Mouse (Mus musculus) C2C12 (cell line): ENCODE results near the gene Atrip. TPM values are rescaled to one million over a fixed set of nuclear protein-coding genes. Genes with fewer than 3 reads are reported as not detected.
A peak's percentile ranks its signal among the peaks of the same experiment; 100 is the strongest.

ENCODE experiments used
- H3K27me3 ChIP-seq: one replicate; pipeline ENCODE4 v1.6.1; 2011; ENCODE audit not compliant: control insufficient read depth, insufficient read depth, insufficient read length
- H3K36me3 ChIP-seq: one replicate; pipeline ENCODE4 v1.6.1; 2011; ENCODE audit not compliant: control insufficient read depth, insufficient read depth
- H3K4me3 ChIP-seq: one replicate; pipeline ENCODE4 v1.5.1; 2011; ENCODE audit warnings: mild to moderate bottlenecking, control low read depth; ENCODE audit not compliant: poor library complexity, insufficient read depth, severe bottlenecking
- H3K79me2 ChIP-seq: one replicate; pipeline ENCODE4 v1.6.1; 2011; ENCODE audit not compliant: control insufficient read depth, insufficient read depth
- H3K79me3 ChIP-seq: one replicate; pipeline ENCODE4 v1.6.1; 2011; ENCODE audit warnings: low read depth, control low read depth
- H3ac ChIP-seq: one replicate; pipeline ENCODE3; 2011; ENCODE audit warnings: low read depth; ENCODE audit not compliant: control insufficient read depth, insufficient read length
- CEBPB ChIP-seq: IDR thresholded peaks from one replicate; pipeline ENCODE4 v1.6.1; 2011; ENCODE audit warnings: low read depth, mild to moderate bottlenecking, control low read depth, moderate library complexity
- CTCF ChIP-seq: IDR thresholded peaks from one replicate; pipeline ENCODE4 v1.5.1; 2011; ENCODE audit not compliant: control insufficient read depth, insufficient read depth, insufficient read length
- FOSL1 ChIP-seq: IDR thresholded peaks from one replicate; pipeline ENCODE4 v1.8.0; 2011; ENCODE audit warnings: mild to moderate bottlenecking, low read length; ENCODE audit not compliant: poor library complexity, insufficient read depth, severe bottlenecking
- MAX ChIP-seq: IDR thresholded peaks from one replicate; pipeline ENCODE4 v1.6.1; 2011; ENCODE audit warnings: mild to moderate bottlenecking, control low read depth
- MYOD1 ChIP-seq: IDR thresholded peaks from one replicate; pipeline ENCODE4 v1.6.1; 2011; ENCODE audit warnings: low read depth; ENCODE audit not compliant: control insufficient read depth, insufficient read length
- MYOG ChIP-seq: IDR thresholded peaks from one replicate; pipeline ENCODE4 v1.6.1; 2011; ENCODE audit not compliant: control insufficient read depth, insufficient read length; ENCODE audit errors: extremely low read depth
- USF1 ChIP-seq: IDR thresholded peaks from one replicate; pipeline ENCODE4 v1.6.1; 2011; ENCODE audit warnings: low read depth, mild to moderate bottlenecking, control low read depth, moderate library complexity
- polyA plus RNA-seq: library from polyadenylated mRNA; unstranded; fragments of >200 nt; fragmentation: generic; extraction: Trizol; gene quantifications from one replicate; pipeline ENCODE4 v1.2.1, GENCODE M21; 2012; ENCODE audit warnings: missing spikeins

The Atrip gene
- polyA plus RNA-seq, 1 experiment: 11.4 TPM

DNA sequence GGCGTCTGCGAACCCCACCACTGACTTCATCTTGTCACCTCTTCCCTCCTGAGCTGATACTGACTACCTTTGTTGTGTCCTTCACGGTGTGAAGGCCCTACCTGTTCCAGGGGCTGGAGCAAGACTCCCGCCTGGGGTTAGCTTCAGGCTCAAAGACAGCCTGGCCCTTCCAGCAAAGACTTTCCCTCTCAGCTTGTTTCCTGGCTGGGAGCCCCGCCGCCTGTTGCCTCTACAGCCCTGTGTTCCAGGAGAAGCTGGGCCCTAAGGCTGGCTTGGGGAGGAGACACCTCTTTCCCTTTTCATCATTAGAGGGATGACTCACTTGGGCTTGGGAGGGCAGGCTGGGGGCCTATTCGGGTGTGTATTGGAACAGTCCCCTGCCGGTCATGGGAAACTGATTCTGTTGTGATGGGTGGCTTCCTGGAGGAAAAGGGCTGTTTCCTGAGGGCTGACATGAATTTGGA, 35.0 kb downstream of the Atrip start:
- Histone ChIP-seq H3K79me3 (peaks cover 5% of the 10 kb centered on the region), H3K4me3 (peak overlapping the region; percentile 57), H3K27me3 (no peaks in the 10 kb centered on the region), H3K79me2 (peaks cover 33% of the 10 kb centered on the region), H3K36me3 (no peaks in the 10 kb centered on the region), H3ac (peak overlapping the region; percentile 57)
- TF ChIP-seq USF1 (no peak), MYOD1 (no peak), MYOG (no peak)

DNA sequence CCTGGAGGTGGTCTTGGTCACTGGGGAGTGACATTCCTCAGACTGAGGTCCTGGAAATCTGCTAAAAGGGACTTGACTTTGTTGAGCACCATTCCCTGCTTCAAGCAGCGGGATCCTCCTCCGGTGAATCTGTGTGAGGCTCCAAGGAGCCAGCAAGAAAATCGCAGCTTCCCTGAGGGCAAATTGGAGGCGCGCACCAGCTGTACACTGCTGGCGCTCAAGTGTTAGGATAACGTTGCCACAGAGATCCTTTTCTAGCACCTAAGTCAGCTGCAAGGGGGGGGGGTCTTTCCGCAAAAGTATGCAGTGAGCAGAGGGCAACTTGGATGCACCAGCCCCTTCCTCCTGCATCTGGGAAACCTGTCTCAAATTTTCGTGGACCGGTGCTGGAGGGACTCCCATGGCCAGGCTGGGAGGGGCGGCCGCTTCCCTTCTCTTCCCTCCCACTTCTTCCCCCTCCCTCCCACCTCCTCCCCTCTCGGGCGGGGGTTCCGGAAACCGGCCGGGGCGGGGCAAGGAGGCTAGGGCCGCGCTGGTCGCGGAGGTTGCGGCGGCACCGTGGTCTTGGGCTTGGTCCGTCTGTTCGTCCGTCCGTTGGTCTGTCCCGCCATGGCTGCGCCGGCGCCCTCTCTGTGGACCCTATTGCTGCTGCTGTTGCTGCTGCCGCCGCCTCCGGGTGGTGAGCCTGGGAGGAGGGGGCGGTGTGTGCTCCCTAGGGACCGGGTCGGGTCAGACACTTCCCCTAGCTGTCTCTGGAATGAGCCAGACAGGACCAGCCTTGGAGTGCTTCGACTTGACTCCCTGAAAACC, 35.6 kb downstream of the Atrip start, which contains the start of gene Shisa5:
Gene Shisa5, plus strand, starts transcription at position 480 of the 810 bp plus-strand sequence.
- TF ChIP-seq CTCF (no peak), FOSL1 (no peak), MYOD1 (no peak), MAX (no peak), MYOG (no peak), USF1 (no peak), CEBPB (no peak)
- no peaks in the 10 kb centered on the region for H3K36me3 ChIP-seq
- no peaks in the 10 kb centered on the region for H3K27me3 ChIP-seq
- H3ac ChIP-seq: peak within 1 kb of the TSS; percentile 57
- peaks cover 5% of the 10 kb centered on the region for H3K79me3 ChIP-seq
- peaks cover 33% of the 10 kb centered on the region for H3K79me2 ChIP-seq
- H3K4me3 ChIP-seq: peak within 1 kb of the TSS; percentile 57

DNA sequence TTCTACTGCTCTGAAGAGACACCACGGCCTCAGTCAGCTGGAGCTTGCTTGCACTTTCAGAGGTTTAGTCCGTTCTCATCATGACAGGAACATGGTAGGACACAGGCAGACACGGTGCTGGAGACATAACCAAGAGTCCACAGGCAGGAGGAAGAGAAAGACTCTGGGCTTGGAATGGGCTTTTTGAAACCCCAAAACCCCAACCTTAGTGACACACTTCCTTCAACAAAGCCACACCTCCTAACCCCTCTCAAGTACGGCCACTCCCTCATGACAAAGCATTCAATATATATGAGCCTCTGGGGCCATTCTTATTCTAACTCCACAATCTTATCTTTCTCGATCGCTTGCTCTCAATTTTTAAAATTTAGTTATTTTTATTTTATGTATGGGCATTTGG, 41.5 kb downstream of the Atrip start:
- no peak overlapping the region for H3K4me3 ChIP-seq
- no peaks in the 10 kb centered on the region for H3K79me2 ChIP-seq
- no peaks in the 10 kb centered on the region for H3K27me3 ChIP-seq
- no peak overlapping the region for H3ac ChIP-seq
- H3K79me3 ChIP-seq: no peaks in the 10 kb centered on the region
- H3K36me3 ChIP-seq: peaks cover 5% of the 10 kb centered on the region
- TF ChIP-seq CEBPB (no peak), MAX (no peak), MYOD1 (no peak), MYOG (no peak), FOSL1 (no peak), CTCF (no peak), USF1 (no peak)

DNA sequence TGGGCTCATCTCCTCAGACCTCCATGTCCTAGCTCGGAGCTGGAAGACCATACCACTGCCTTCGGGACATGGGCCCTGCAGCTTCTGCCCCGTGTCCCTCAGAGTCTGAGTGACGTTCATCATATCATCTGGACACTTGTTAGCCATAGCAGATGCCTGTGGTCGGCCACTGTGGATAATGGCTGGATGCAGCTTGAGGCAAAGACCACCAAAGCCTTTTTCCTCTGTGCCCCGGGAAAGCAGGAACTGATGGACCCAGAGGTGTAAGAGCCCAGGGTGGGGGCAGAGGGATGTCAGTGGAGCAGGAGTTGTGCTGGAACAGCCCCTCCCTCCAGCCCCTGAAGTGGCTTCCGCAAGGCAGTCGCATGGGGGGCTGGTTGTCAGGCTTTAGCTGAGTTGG, 42.2 kb downstream of the Atrip start:
- Histone ChIP-seq H3K36me3 (peaks cover 5% of the 10 kb centered on the region), H3K79me3 (no peaks in the 10 kb centered on the region), H3K79me2 (no peaks in the 10 kb centered on the region), H3ac (no peak overlapping the region), H3K27me3 (no peaks in the 10 kb centered on the region), H3K4me3 (no peak overlapping the region)
- TF ChIP-seq USF1 (no peak), CEBPB (no peak), MYOG (no peak), MYOD1 (no peak), FOSL1 (no peak), MAX (no peak), CTCF (no peak)

DNA sequence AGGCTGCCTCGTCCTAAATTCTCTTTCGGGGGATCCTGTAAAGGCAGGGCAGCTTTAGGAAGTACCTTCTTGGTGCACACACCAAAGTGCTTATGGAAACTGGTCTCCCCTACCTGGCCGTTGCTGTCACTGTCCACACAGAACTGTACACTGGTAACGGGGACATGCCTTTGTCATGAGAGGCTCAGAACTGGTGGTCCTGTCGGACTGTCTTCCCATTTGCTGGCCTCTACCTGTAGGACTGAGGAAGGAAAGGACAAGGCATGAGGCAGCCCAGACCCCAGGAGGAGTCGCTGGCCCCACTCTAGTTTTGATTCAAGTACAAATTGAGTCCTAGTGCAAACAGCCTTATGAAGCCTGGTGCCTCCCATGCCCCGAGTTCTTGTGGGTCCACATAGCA, 42.9 kb downstream of the Atrip start:
- Histone ChIP-seq H3K36me3 (peaks cover 5% of the 10 kb centered on the region), H3ac (no peak overlapping the region), H3K79me2 (no peaks in the 10 kb centered on the region), H3K4me3 (no peak overlapping the region), H3K79me3 (no peaks in the 10 kb centered on the region), H3K27me3 (no peaks in the 10 kb centered on the region)
- TF ChIP-seq FOSL1: no peak
- no peak for TF ChIP-seq CEBPB
- no peak for TF ChIP-seq USF1

DNA sequence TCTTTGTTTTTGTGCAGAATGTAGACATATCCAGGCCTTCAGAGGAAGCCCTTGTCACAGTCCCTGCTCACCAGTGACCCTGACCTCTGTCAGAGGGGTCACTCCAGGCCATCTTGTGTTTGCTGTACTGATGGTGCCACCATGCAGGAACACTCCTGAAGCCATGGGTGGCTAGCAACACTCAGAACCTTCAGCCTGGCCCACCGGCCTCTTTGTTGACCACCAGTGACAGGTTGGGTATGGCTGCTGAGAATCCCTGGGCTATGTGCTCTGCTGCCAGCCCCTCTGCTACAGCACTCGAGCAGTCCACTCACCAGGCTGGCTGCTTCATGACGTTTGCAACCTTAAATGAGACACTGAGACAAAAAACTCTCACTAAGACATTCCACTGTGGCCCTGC, 43.6 kb downstream of the Atrip start:
- peaks cover 5% of the 10 kb centered on the region for H3K36me3 ChIP-seq
- H3ac ChIP-seq: no peak overlapping the region
- H3K79me3 ChIP-seq: no peaks in the 10 kb centered on the region
- H3K27me3 ChIP-seq: no peaks in the 10 kb centered on the region
- no peaks in the 10 kb centered on the region for H3K79me2 ChIP-seq
- H3K4me3 ChIP-seq: no peak overlapping the region
- no peak for TF ChIP-seq USF1
- no peak for TF ChIP-seq MYOD1
- TF ChIP-seq FOSL1: no peak
- no peak for TF ChIP-seq MAX
- TF ChIP-seq MYOG: no peak
- no peak for TF ChIP-seq CEBPB
- no peak for TF ChIP-seq CTCF
